Mouse (Mus musculus) frontal cortex, postnatal 36 days (tissue): ENCODE results near the gene Atp2b1.
"Not testable (repeated sequence)": the region's sequence is repeated elsewhere in the genome, so short reads cannot be mapped to it uniquely, and the experiment has no call there.

Experiments
- DNase-seq, 2 experiments: peaks; one replicate each; pipeline ENCODE4 v3.0.0; 2022; ENCODE audit warnings: low spot score in 2 of 2

Gene Atp2b1

GRCm38 (mm10) chr10:98962092-98962491, 47.9 kb downstream of the Atp2b1 start:
- peak; percentile 56 to 75 for DNase-seq

GRCm38 (mm10) chr10:98966407-98967215, 52.4 kb downstream of the Atp2b1 start:
- no peak for DNase-seq

- DNase-seq = no peak
Observed at GRCm38 (mm10) chr10:98967240-98967891, 53.2 kb downstream of the Atp2b1 start.

- no peak for DNase-seq
Observed at GRCm38 (mm10) chr10:98970917-98971316, 56.7 kb downstream of the Atp2b1 start.

- DNase-seq = no peak
Observed at GRCm38 (mm10) chr10:98972359-98972758, 58.2 kb downstream of the Atp2b1 start.

GRCm38 (mm10) chr10:98972912-98973605, 58.9 kb downstream of the Atp2b1 start:
- no peak for DNase-seq

- DNase-seq = no peak
Observed at GRCm38 (mm10) chr10:98974645-98975044, 60.4 kb downstream of the Atp2b1 start.

- no peak for DNase-seq
Observed at GRCm38 (mm10) chr10:98975611-98976010, 61.4 kb downstream of the Atp2b1 start.

- DNase-seq = no peak
Observed at GRCm38 (mm10) chr10:98976877-98977494, 62.8 kb downstream of the Atp2b1 start.

GRCm38 (mm10) chr10:98978766-98979165, 64.6 kb downstream of the Atp2b1 start:
- DNase-seq = peak; percentile 42 to 60

GRCm38 (mm10) chr10:98979296-98979695, 65.1 kb downstream of the Atp2b1 start:
- DNase-seq = no peak

GRCm38 (mm10) chr10:98979951-98980350, 65.7 kb downstream of the Atp2b1 start:
- DNase-seq = no peak

- DNase-seq = no peak
Observed at GRCm38 (mm10) chr10:98991964-98992363, 77.8 kb downstream of the Atp2b1 start.

GRCm38 (mm10) chr10:98993186-98993585, 79.0 kb downstream of the Atp2b1 start:
- DNase-seq = no peak

- DNase-seq = not testable (repeated sequence)
Observed at GRCm38 (mm10) chr10:98995016-98995747, 81.0 kb downstream of the Atp2b1 start.

- DNase-seq = no peak
Observed at GRCm38 (mm10) chr10:99004866-99005265, 90.7 kb downstream of the Atp2b1 start.

GRCm38 (mm10) chr10:99011084-99011483, 96.9 kb downstream of the Atp2b1 start:
- DNase-seq = no peak

GRCm38 (mm10) chr10:99012086-99012485, 97.9 kb downstream of the Atp2b1 start:
- DNase-seq = no peak

- DNase-seq = no peak
Observed at GRCm38 (mm10) chr10:99014737-99015136, 100.5 kb downstream of the Atp2b1 start.

- no peak for DNase-seq
Observed at GRCm38 (mm10) chr10:99016996-99017395, 102.8 kb downstream of the Atp2b1 start.

- DNase-seq = no peak
Observed at GRCm38 (mm10) chr10:99027462-99027861, 113.3 kb downstream of the Atp2b1 start.
